Comparison of ENCODE assay signal across 24 mouse cellular contexts in genomic region chr6:135488795-135489194, GRCm38 (mm10).
"Had no signal": no experiment of that assay in that cellular context is flagged by ENCODE, and none has a peak within 500 bp of the region (broad histone marks: within the 10 kb centered on the region; RNA-seq: fewer than 3 reads in every experiment).

No protein-coding gene starts in this region.

- H3K9ac ChIP-seq: heart, embryonic 13.5 days; heart, embryonic 15.5 days; hindbrain, embryonic 13.5 days; hindbrain, embryonic 15.5 days; kidney, embryonic 15.5 days; limb, embryonic 12.5 days had no signal

- ATAC-seq: hindbrain, postnatal 0 days had no signal

- H3K4me2 ChIP-seq: heart, embryonic 11.5 days; heart, embryonic 13.5 days; heart, embryonic 15.5 days; hindbrain, embryonic 13.5 days; hindbrain, embryonic 15.5 days; kidney, embryonic 15.5 days; limb, embryonic 12.5 days; liver, embryonic 11.5 days had no signal

- H3K36me3 ChIP-seq: heart, embryonic 13.5 days; heart, embryonic 15.5 days; hindbrain, embryonic 13.5 days; hindbrain, embryonic 15.5 days; kidney, embryonic 15.5 days; limb, embryonic 10.5 days; limb, embryonic 12.5 days had no signal

- H3K4me1 ChIP-seq: heart, embryonic 15.5 days; hindbrain, embryonic 13.5 days; hindbrain, embryonic 15.5 days; kidney, embryonic 15.5 days; limb, embryonic 10.5 days; limb, embryonic 12.5 days had no signal

- H3K4me3 ChIP-seq: heart, adult 2 months; heart, embryonic 13.5 days; heart, embryonic 15.5 days; hindbrain, embryonic 13.5 days; hindbrain, embryonic 15.5 days; kidney, embryonic 15.5 days; layer of hippocampus, adult 2 months; left cerebral cortex, adult 2 months; limb, embryonic 10.5 days; limb, embryonic 12.5 days had no signal

- DNase-seq: gastrocnemius, postnatal 14 days; gastrocnemius, postnatal 36 days; heart, adult 2 months; heart, postnatal 14 days; heart, postnatal 36 days; kidney, adult 11 months; kidney, adult 2 months; kidney, adult 9 months; kidney, postnatal 14 days; kidney, postnatal 36 days; liver had no signal

- H3K27ac ChIP-seq: heart, adult 2 months; heart, embryonic 13.5 days; heart, embryonic 15.5 days; hindbrain, embryonic 13.5 days; hindbrain, embryonic 15.5 days; hindbrain, postnatal 0 days; kidney, embryonic 15.5 days; kidney, postnatal 0 days; layer of hippocampus, adult 2 months; left cerebral cortex, adult 2 months; limb, embryonic 10.5 days; limb, embryonic 12.5 days had no signal

- H3K9me3 ChIP-seq: heart, embryonic 13.5 days; heart, embryonic 15.5 days; hindbrain, embryonic 13.5 days; hindbrain, embryonic 15.5 days; kidney, embryonic 15.5 days; limb, embryonic 10.5 days; limb, embryonic 12.5 days had no signal

- H3K27me3 ChIP-seq: heart, embryonic 13.5 days; heart, embryonic 15.5 days; hindbrain, embryonic 13.5 days; hindbrain, embryonic 15.5 days; kidney, embryonic 15.5 days had no signal
